Mouse (Mus musculus) forebrain, embryonic 10.5 days (tissue): ENCODE results near the gene Gabpb2. TPM values are rescaled to one million over a fixed set of nuclear protein-coding genes. Genes with fewer than 3 reads are reported as not detected.

Experiments used
- DNase-seq: peaks from one replicate; pipeline ENCODE4 v3.0.0-alpha.2; 2017; ENCODE audit warnings: low spot score; ENCODE audit errors: extremely low spot score
- H3K27ac ChIP-seq: fragments of 300-500 bp; sonication (generic); 2 replicates; pipeline ENCODE4 v1.5.1; 2016; ENCODE audit warnings: mild to moderate bottlenecking
- H3K27me3 ChIP-seq: fragments of 300-500 bp; sonication (generic); 2 replicates; pipeline ENCODE4 v1.6.1; 2016; ENCODE audit warnings: mild to moderate bottlenecking; ENCODE audit not compliant: poor library complexity, severe bottlenecking
- H3K36me3 ChIP-seq: fragments of 300-500 bp; sonication (generic); replicated peaks from 2 replicates; pipeline ENCODE4 v1.6.1; 2016; ENCODE audit warnings: mild to moderate bottlenecking, moderate library complexity
- H3K4me1 ChIP-seq: fragments of 300-500 bp; sonication (generic); 2 replicates; pipeline ENCODE4 v1.6.1; 2016
- H3K4me3 ChIP-seq: fragments of 300-500 bp; sonication (generic); 2 replicates; pipeline ENCODE4 v1.5.1; 2016; ENCODE audit warnings: mild to moderate bottlenecking, moderate library complexity
- H3K9me3 ChIP-seq: fragments of 300-500 bp; sonication (generic); 2 replicates; pipeline ENCODE4 v1.6.1; 2016; ENCODE audit warnings: mild to moderate bottlenecking, moderate library complexity
- WGBS: fragments of 180-500 bp; shearing (Covaris S2); methylation state at CpG from one replicate; pipeline ENCODE4 v1.1.7; 2016; 5-methylcytosine and 5-hydroxymethylcytosine counted together
- polyA plus RNA-seq: library from polyadenylated mRNA; unstranded; fragments of >200 nt; fragmentation: Nextera tagmentation; extraction: Ambion mirVana; gene quantifications from 2 replicates; pipeline ENCODE4 v1.2.1, GENCODE M21; 2016

Gabpb2 gene
- polyA plus RNA-seq, 1 experiment from 2014 or later, result 13.7 TPM

- Histone ChIP-seq H3K36me3 (peaks cover 91% of the 10 kb centered on the region), H3K9me3 (no peaks in the 10 kb centered on the region), H3K27ac (no peak overlapping the region), H3K4me1 (no peaks in the 10 kb centered on the region), H3K4me3 (no peak overlapping the region), H3K27me3 (no peaks in the 10 kb centered on the region)
- WGBS, result 84% methylated on average over 4 of the region's 4 CpGs
- DNase-seq, result no peak
Measured at GRCm38 (mm10) chr3:95208286-95208685, 9.4 kb downstream of the Gabpb2 start.

DNA sequence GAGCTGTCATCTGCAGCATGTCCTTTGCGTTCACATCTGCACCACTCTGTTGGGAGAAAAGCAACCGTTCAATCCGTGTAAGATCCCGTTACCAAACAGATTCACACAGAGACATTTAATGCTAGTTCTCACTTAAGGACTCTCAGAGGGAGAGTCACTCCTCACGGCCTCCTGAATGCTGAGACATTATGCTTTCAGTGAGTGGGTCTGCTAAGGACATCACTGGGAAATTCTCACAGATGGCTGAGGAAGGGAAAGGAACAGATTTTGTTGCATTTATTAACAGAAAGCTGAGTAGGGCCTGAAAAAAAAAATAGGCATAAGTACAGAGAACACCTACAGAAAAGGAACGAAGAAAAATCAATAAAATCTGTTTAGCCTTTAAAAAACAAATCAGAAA is 13.8 kb downstream of the Gabpb2 start:
- no peak for DNase-seq
- H3K27ac ChIP-seq, result no peak overlapping the region
- 95% methylated on average over 6 of the region's 6 CpGs for WGBS
- H3K4me1 ChIP-seq, result no peaks in the 10 kb centered on the region
- H3K4me3 ChIP-seq, result no peak overlapping the region
- no peaks in the 10 kb centered on the region for H3K27me3 ChIP-seq
- H3K36me3 ChIP-seq, result peaks cover 99% of the 10 kb centered on the region
- H3K9me3 ChIP-seq, result no peaks in the 10 kb centered on the region

DNA sequence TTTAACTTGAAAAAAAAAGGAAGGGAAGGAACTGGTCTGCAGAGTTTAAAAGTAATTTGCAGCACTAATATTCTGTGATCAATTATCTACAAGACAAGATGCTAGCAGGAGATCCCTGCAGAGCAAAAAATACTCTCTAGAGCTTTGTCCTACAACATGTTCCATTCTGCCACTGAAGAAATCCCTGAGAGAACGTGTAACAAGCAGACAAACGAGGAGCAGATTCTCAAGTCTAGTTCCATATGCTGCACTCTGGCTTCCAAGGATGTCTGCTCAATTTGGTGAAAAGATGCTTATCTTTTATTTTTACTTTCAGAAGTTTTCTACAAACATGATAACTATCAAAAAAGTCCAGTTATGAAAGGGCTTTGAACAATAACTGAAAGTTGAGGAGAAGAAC is 17.2 kb downstream of the Gabpb2 start:
- WGBS, result 81% methylated on average over 2 of the region's 2 CpGs
- Histone ChIP-seq H3K27me3 (no peaks in the 10 kb centered on the region), H3K4me1 (no peaks in the 10 kb centered on the region), H3K9me3 (no peaks in the 10 kb centered on the region), H3K27ac (no peak overlapping the region), H3K36me3 (peaks cover 99% of the 10 kb centered on the region), H3K4me3 (no peak overlapping the region)
- DNase-seq, result no peak

DNA sequence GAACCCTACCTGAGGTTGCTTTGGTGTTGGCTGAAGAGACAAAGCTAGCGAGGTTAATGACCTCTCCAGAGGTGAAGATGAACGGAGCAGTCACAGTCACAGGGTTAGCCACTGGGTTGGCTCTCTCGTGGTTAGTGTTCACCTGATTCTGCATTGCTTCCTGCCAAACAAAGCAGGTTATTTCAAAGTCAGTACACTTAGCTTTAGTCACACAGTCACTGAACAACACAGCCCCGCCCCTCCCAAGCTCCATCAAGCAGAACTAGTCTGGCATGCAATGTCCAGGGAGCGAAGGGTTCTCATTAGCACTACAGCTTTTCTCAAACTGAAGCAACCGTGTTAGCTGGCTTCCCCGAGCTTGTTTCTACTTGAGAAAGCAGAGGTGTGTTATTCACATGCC is 17.6 kb downstream of the Gabpb2 start:
- Histone ChIP-seq H3K36me3 (peaks cover 99% of the 10 kb centered on the region), H3K27me3 (no peaks in the 10 kb centered on the region), H3K9me3 (no peaks in the 10 kb centered on the region), H3K4me1 (no peaks in the 10 kb centered on the region), H3K4me3 (no peak overlapping the region), H3K27ac (no peak overlapping the region)
- 82% methylated on average over 7 of the region's 7 CpGs for WGBS
- DNase-seq, result no peak

DNA sequence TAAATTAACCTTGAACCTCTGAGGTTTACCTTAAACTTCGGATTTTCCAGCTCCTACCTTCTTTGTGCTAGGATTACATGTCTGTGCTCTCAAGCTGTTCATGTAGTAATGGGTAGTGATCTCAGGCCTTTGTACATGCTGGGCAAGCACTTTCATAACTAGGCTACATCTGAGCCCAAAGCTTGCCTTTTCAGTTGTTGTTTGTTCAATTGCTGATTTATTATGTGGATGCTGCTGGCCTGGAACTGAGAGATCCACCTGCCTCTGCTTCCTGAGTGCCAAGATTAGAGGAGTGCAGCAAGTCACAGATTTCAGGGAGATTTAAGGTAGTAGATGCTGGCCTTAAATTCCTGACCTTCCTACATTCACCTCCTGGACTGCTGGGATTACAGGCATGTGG is 18.6 kb downstream of the Gabpb2 start:
- H3K36me3 ChIP-seq, result peaks cover 98% of the 10 kb centered on the region
- WGBS, result 94% methylated on average over 1 of the region's 1 CpGs

DNA sequence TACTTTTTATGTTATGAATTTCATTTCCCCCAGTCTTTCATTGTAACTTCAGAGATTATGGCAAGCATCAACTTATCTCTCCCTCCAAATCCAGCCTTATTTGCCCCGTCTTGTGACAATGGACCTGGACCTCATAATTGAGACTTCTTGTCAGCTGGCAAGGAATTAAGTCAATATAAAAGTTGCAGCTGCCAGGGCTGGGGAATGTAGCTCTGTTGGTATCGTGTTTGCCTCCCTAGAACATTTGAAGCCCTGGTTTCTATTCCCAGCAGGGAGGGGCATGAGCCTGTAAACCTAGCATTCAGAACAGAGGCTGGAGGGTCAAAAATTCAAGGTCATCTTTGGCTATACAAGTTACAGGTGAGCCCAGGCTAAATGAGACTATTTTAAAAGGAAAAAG is 21.9 kb downstream of the Gabpb2 start:
- 90% methylated on average over 2 of the region's 2 CpGs for WGBS
- no peak for DNase-seq
- Histone ChIP-seq H3K4me1 (no peaks in the 10 kb centered on the region), H3K27me3 (no peaks in the 10 kb centered on the region), H3K36me3 (peaks cover 92% of the 10 kb centered on the region), H3K9me3 (no peaks in the 10 kb centered on the region), H3K4me3 (no peak overlapping the region), H3K27ac (no peak overlapping the region)

More for the DNA sequence above, 18.6 kb downstream of the Gabpb2 start:
- H3K9me3 ChIP-seq, result no peaks in the 10 kb centered on the region
- no peak for DNase-seq
- no peak overlapping the region for H3K4me3 ChIP-seq
- no peaks in the 10 kb centered on the region for H3K4me1 ChIP-seq
- no peak overlapping the region for H3K27ac ChIP-seq
- no peaks in the 10 kb centered on the region for H3K27me3 ChIP-seq

- no peak overlapping the region for H3K4me3 ChIP-seq
- no peaks in the 10 kb centered on the region for H3K4me1 ChIP-seq
- no peak overlapping the region for H3K27ac ChIP-seq
- no peaks in the 10 kb centered on the region for H3K27me3 ChIP-seq
- no peak for DNase-seq
- 83% methylated on average over 6 of the region's 6 CpGs for WGBS
- no peaks in the 10 kb centered on the region for H3K9me3 ChIP-seq
- peaks cover 92% of the 10 kb centered on the region for H3K36me3 ChIP-seq
Measured at GRCm38 (mm10) chr3:95194721-95195135, 23.0 kb downstream of the Gabpb2 start.

DNA sequence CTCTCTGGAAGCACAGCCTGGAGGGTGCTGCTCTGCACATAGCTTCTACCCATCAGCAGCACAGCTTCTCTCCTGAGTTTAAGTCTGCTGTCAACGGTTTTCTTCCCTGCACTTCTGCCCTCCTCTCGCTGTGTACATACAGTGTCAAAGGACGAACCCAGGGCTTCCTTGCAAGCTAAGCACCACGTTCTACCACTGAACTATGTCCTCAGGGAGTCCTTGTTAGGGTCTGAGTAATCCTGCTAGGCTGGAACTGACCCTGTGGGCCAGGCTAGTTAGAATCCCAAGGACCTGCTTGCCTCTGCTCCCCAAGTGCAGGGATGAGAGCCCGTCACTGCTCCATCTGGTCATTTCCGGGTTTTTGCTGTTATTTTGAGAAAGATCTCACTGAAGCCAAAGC is 30.8 kb downstream of the Gabpb2 start:
- H3K27ac ChIP-seq, result no peak overlapping the region
- peaks cover 94% of the 10 kb centered on the region for H3K36me3 ChIP-seq
- WGBS, result 90% methylated on average over 6 of the region's 6 CpGs
- no peaks in the 10 kb centered on the region for H3K9me3 ChIP-seq
- no peaks in the 10 kb centered on the region for H3K27me3 ChIP-seq
- H3K4me1 ChIP-seq, result no peaks in the 10 kb centered on the region
- no peak overlapping the region for H3K4me3 ChIP-seq
- no peak for DNase-seq

GRCm38 (mm10) chr3:95186100-95186499 is 31.6 kb downstream of the Gabpb2 start:
- H3K36me3 ChIP-seq, result peaks cover 91% of the 10 kb centered on the region
- 94% methylated on average over 2 of the region's 2 CpGs for WGBS

DNA sequence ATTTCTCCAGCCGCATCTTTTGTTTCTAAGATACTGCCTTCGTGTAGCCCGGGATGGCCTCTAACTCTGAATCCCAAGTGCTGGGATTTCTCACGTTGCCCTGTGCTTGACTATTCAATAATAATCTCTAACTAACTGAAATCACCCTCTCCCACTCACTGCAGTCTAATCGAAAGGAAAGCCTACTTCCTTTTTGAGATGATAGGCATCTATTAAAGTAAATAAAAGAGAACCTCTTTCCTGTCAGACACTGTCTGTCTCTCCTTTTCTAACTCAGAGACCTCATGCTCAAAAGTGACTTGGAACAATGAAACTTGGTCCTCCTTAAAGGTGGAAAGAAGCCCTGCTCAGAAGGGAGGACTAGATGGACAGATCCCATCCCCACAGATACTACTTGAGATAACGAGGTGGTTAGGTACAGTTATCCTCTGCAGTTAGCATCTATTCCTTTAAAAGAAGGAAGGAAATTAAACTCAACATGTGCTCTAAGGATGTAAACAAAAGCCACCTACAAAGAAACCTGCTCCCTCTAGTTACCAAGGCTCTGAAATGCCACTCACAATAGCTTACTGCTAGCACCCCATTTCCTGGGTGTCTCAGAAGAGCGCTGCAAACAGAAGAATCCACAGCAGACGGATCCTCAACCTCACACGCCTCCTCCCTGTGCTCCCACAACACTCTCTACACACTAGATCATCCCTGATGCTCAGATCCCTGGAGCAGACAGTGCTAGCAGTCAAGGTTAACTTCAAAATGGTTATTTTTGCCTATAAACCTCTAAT is 32.7 kb downstream of the Gabpb2 start:
- no peak overlapping the region for H3K4me3 ChIP-seq
- 94% methylated on average over 9 of the region's 9 CpGs for WGBS
- DNase-seq, result no peak
- no peaks in the 10 kb centered on the region for H3K4me1 ChIP-seq
- no peaks in the 10 kb centered on the region for H3K9me3 ChIP-seq
- H3K27me3 ChIP-seq, result no peaks in the 10 kb centered on the region
- peaks cover 82% of the 10 kb centered on the region for H3K36me3 ChIP-seq
- no peak overlapping the region for H3K27ac ChIP-seq

More at GRCm38 (mm10) chr3:95186100-95186499, 31.6 kb downstream of the Gabpb2 start:
- H3K27me3 ChIP-seq, result no peaks in the 10 kb centered on the region
- DNase-seq, result no peak
- H3K9me3 ChIP-seq, result no peaks in the 10 kb centered on the region
- no peak overlapping the region for H3K27ac ChIP-seq
- H3K4me3 ChIP-seq, result no peak overlapping the region
- H3K4me1 ChIP-seq, result no peaks in the 10 kb centered on the region

GRCm38 (mm10) chr3:95181841-95182240 is 35.9 kb downstream of the Gabpb2 start:
- no peaks in the 10 kb centered on the region for H3K4me1 ChIP-seq
- H3K27me3 ChIP-seq, result no peaks in the 10 kb centered on the region
- H3K9me3 ChIP-seq, result no peaks in the 10 kb centered on the region
- no peak for DNase-seq
- 83% methylated on average over 1 of the region's 1 CpGs for WGBS
- no peak overlapping the region for H3K4me3 ChIP-seq
- peaks cover 51% of the 10 kb centered on the region for H3K36me3 ChIP-seq
- no peak overlapping the region for H3K27ac ChIP-seq

GRCm38 (mm10) chr3:95179890-95180289 is 37.8 kb downstream of the Gabpb2 start:
- Histone ChIP-seq H3K36me3 (peaks cover 32% of the 10 kb centered on the region), H3K9me3 (no peaks in the 10 kb centered on the region), H3K27me3 (peaks cover 5% of the 10 kb centered on the region), H3K4me3 (no peak overlapping the region), H3K4me1 (no peaks in the 10 kb centered on the region), H3K27ac (no peak overlapping the region)
- no peak for DNase-seq
- WGBS, result 75% methylated on average over 3 of the region's 3 CpGs

DNA sequence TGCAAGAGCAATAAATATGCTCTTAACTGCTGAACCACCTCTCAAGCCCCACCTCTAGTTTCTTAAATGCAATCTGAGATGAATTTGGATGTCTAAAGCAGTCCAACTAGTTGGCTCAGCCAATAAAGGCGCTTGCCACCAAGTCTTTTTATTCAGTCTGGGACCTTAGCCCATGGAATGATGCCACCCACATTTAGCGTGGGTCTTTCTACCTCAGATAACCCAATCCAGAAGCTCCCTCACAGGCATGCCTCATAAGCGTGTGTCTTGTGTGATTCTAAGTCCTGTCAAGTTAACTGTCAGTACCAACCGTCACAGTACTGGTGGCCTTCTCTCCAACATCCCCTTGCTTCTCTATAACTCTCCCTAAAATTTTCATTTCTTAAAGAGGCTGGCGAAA is 38.8 kb downstream of the Gabpb2 start:
- WGBS, result 90% methylated on average over 5 of the region's 5 CpGs

More for the DNA sequence above, 38.8 kb downstream of the Gabpb2 start:
- Histone ChIP-seq H3K4me1 (peaks cover 2% of the 10 kb centered on the region), H3K27me3 (peaks cover 14% of the 10 kb centered on the region), H3K27ac (no peak overlapping the region), H3K4me3 (no peak overlapping the region), H3K36me3 (peaks cover 23% of the 10 kb centered on the region), H3K9me3 (no peaks in the 10 kb centered on the region)
- DNase-seq, result no peak
